In the genomic region with DNA sequence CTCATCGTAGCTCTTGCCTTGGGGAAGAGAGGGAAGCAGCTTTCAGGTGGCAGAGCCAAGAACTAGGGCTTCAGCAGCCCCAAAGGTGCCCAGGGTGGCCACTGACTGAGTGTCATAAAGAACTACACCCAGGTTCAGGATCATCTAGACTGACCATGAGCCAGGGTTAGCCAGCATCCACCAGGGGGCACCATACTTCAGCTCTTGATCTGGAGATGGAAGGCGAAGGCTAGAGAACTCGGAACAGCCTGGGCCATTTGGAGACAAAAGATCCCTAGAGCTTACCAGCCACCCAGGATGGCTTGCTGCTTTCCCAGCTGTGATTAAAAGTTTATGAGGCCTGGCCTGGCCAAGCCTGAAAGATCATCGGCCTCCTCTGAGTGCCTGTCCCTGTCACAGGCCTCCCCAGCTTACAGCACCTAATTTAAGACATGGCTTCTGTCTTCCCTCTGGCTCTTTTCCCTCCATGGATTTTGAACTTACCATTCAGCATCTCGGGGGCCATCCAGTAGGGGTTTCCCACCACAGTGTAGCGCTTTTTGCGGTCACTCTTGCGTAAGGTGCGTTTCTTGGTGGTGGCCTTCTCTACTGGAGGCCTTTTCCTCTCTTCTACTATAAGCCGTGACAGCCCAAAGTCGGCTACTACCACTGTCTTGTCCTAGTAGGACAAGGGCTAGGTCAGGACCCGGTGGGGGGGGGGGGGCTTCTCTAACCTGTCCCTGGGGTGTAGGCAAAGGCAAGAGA, we compare ENCODE assay signal across 8 mouse cellular contexts. TPM values are rescaled to one million over a fixed set of nuclear protein-coding genes. Genes with fewer than 3 reads are reported as not detected.
A peak's percentile ranks its signal among the peaks of the same experiment; 100 is the strongest.
DNase-seq lines count a peak whose midpoint lies in the region; ATAC-seq and TF ChIP-seq lines count a peak whose summit lies in the region.

No protein-coding gene starts in this region.

- WGBS in embryonic facial prominence, embryonic 10.5 days: 61% methylated on average over 12 of the region's 12 CpGs
- WGBS in intestine, postnatal 0 days: 65% methylated on average over 12 of the region's 12 CpGs
- WGBS in midbrain, embryonic 13.5 days: 60% methylated on average over 12 of the region's 12 CpGs
- WGBS in small intestine, adult 2 months: 62% methylated on average over 12 of the region's 12 CpGs

- intact Hi-C loops in left cerebral cortex, postnatal 4 days (cut with DNase I): no loop called here

- H3K27me3 ChIP-seq in embryonic facial prominence, embryonic 10.5 days (replicated peaks; ENCODE audit: low read depth, poor library complexity, severe bottlenecking): no peaks in the 10 kb centered on the region
- H3K27me3 ChIP-seq in intestine, postnatal 0 days (replicated peaks; ENCODE audit: control insufficient read depth, insufficient read depth, low read length): no peaks in the 10 kb centered on the region
- H3K27me3 ChIP-seq in midbrain, embryonic 13.5 days: no peaks in the 10 kb centered on the region
- no peaks in the 10 kb centered on the region for H3K27me3 ChIP-seq in small intestine, adult 2 months (ENCODE audit: control insufficient read depth, insufficient read depth, low read length)

- peak; percentile 40 for DNase-seq in 3134 (ENCODE audit: extremely low read depth, insufficient read length, low spot score)
- DNase-seq in adrenal gland, postnatal 10 days: peak; percentile 94
- DNase-seq in embryonic facial prominence, embryonic 10.5 days (ENCODE audit: low spot score): peak; percentile 86
- peak; percentile 97 for DNase-seq in heart, adult 11 months
- peak; percentile 90 for DNase-seq in left cerebral cortex, postnatal 4 days

- peak; percentile 46; the same call in 1 of the 2 replicates for ATAC-seq in intestine, postnatal 0 days
- peak; percentile 80 for ATAC-seq in midbrain, embryonic 13.5 days

- no peaks in the 10 kb centered on the region for H3K9me3 ChIP-seq in embryonic facial prominence, embryonic 10.5 days
- H3K9me3 ChIP-seq in intestine, postnatal 0 days (ENCODE audit: control insufficient read depth): no peaks in the 10 kb centered on the region
- no peaks in the 10 kb centered on the region for H3K9me3 ChIP-seq in midbrain, embryonic 13.5 days

- H3K27ac ChIP-seq in embryonic facial prominence, embryonic 10.5 days (replicated peaks): peak overlapping the region; percentile 77
- H3K27ac ChIP-seq in intestine, postnatal 0 days (ENCODE audit: low read depth, low read length): no peak overlapping the region
- peak overlapping the region; percentile 26 for H3K27ac ChIP-seq in midbrain, embryonic 13.5 days
- no peak overlapping the region; the same call in 1 of the 2 replicates for H3K27ac ChIP-seq in small intestine, adult 2 months (ENCODE audit: insufficient read depth, low read depth, low read length)

- peaks cover 24% of the 10 kb centered on the region for H3K4me1 ChIP-seq in embryonic facial prominence, embryonic 10.5 days
- peaks cover 6% of the 10 kb centered on the region; the same call in 1 of the 2 replicates for H3K4me1 ChIP-seq in intestine, postnatal 0 days (replicated peaks; ENCODE audit: control insufficient read depth, insufficient read depth, low read length)
- H3K4me1 ChIP-seq in midbrain, embryonic 13.5 days (replicated peaks): peaks cover 23% of the 10 kb centered on the region; the same call in 1 of the 2 replicates
- H3K4me1 ChIP-seq in small intestine, adult 2 months (ENCODE audit: control insufficient read depth, insufficient read depth, insufficient read length, low read length): peaks cover 2% of the 10 kb centered on the region; the same call in 1 of the 2 replicates

- no peak overlapping the region for H3K9ac ChIP-seq in intestine, postnatal 0 days (ENCODE audit: low read depth, low read length)
- H3K9ac ChIP-seq in midbrain, embryonic 13.5 days (replicated peaks): peak overlapping the region; percentile 2; the same call in 1 of the 2 replicates

- peaks cover 83% of the 10 kb centered on the region for H3K36me3 ChIP-seq in embryonic facial prominence, embryonic 10.5 days (replicated peaks)
- H3K36me3 ChIP-seq in intestine, postnatal 0 days (ENCODE audit: control insufficient read depth, insufficient read depth): peaks cover 83% of the 10 kb centered on the region
- H3K36me3 ChIP-seq in midbrain, embryonic 13.5 days: peaks cover 87% of the 10 kb centered on the region
- H3K36me3 ChIP-seq in small intestine, adult 2 months (ENCODE audit: control insufficient read depth, insufficient read depth, low read length): peaks cover 65% of the 10 kb centered on the region

- TF ChIP-seq POLR2A in small intestine, adult 2 months (IDR thresholded peaks at IDR 0.05; ENCODE audit: low read depth, low read length): no peak

- peak; percentile 92 for TF ChIP-seq CTCF in intestine, postnatal 0 days (IDR thresholded peaks at IDR 0.05; ENCODE audit: low read depth)
- TF ChIP-seq CTCF in small intestine, adult 2 months (IDR thresholded peaks at IDR 0.05; ENCODE audit: extremely low read depth, insufficient read length, insufficient replicate concordance, low read depth, low read length): peak; percentile 89

- H3K4me2 ChIP-seq in intestine, postnatal 0 days (replicated peaks; ENCODE audit: low read depth): no peak overlapping the region
- no peak overlapping the region for H3K4me2 ChIP-seq in midbrain, embryonic 13.5 days (replicated peaks)

- no peak overlapping the region for H3K4me3 ChIP-seq in embryonic facial prominence, embryonic 10.5 days
- H3K4me3 ChIP-seq in intestine, postnatal 0 days (ENCODE audit: low read depth, low read length): no peak overlapping the region
- no peak overlapping the region for H3K4me3 ChIP-seq in midbrain, embryonic 13.5 days (replicated peaks)
- H3K4me3 ChIP-seq in small intestine, adult 2 months (ENCODE audit: low read depth, low read length): no peak overlapping the region

RNA-seq across cellular contexts. Expression of a gene that starts 17.1 kb away (rescaled TPM):
- total RNA-seq in adrenal gland, postnatal 10 days (2021): 10 to 100 TPM; 13.3 to 17.8 TPM
- 7.3 and 11.2 TPM in 2 replicates for polyA plus RNA-seq in embryonic facial prominence, embryonic 10.5 days (2016; fragmentation: Nextera tagmentation; extraction: Ambion mirVana)
- 6.5 and 6.8 TPM in 2 replicates for polyA plus RNA-seq in intestine, postnatal 0 days (2015; fragmentation: Nextera tagmentation; extraction: Ambion mirVana)
- total RNA-seq in left cerebral cortex, postnatal 4 days (2021): 10 to 100 TPM; 22.9 to 23.4 TPM
- polyA plus RNA-seq in midbrain, embryonic 13.5 days (2015; fragmentation: Nextera tagmentation; extraction: Ambion mirVana): 24.2 and 25.1 TPM in 2 replicates
- 6.4 and 11.0 TPM in 2 replicates for polyA plus RNA-seq in small intestine, adult 2 months (2012; rRNA removed)

RNA-seq across cellular contexts. Expression of a gene that starts 58.6 kb away (rescaled TPM):
- total RNA-seq in adrenal gland, postnatal 10 days (2021): 10 to 100 TPM; 31.2 to 38.5 TPM
- 91.5 and 96.8 TPM in 2 replicates for polyA plus RNA-seq in embryonic facial prominence, embryonic 10.5 days (2016; fragmentation: Nextera tagmentation; extraction: Ambion mirVana)
- 10.7 and 12.1 TPM in 2 replicates for polyA plus RNA-seq in intestine, postnatal 0 days (2015; fragmentation: Nextera tagmentation; extraction: Ambion mirVana)
- 10 to 100 TPM; 62.5 to 62.9 TPM for total RNA-seq in left cerebral cortex, postnatal 4 days (2021)
- 94.6 and 106 TPM in 2 replicates for polyA plus RNA-seq in midbrain, embryonic 13.5 days (2015; fragmentation: Nextera tagmentation; extraction: Ambion mirVana)
- polyA plus RNA-seq in small intestine, adult 2 months (2012; rRNA removed): 7.8 and 15.1 TPM in 2 replicates

Comparison
In these comparisons a context has a peak if more than half of its experiments do, and no peak if none do; other contexts are left out.
1. DNase-seq: peak in every context shown above with its lines; median percentile 97 in heart, adult 11 months; 94 in adrenal gland, postnatal 10 days; 90 in left cerebral cortex, postnatal 4 days; 86 in embryonic facial prominence, embryonic 10.5 days; 40 in 3134.
2. H3K27ac ChIP-seq: peak in embryonic facial prominence, embryonic 10.5 days (single experiment) and midbrain, embryonic 13.5 days (single experiment); none in intestine, postnatal 0 days (single experiment) and small intestine, adult 2 months (single experiment).